Mouse (Mus musculus): ENCODE measurements around the gene Lrat. TPM values are rescaled to one million over a fixed set of nuclear protein-coding genes. Genes with fewer than 3 reads are reported as not detected.

Lrat gene
- 0.05 TPM in 1 of 2 replicates, not detected in the other for polyA plus RNA-seq (2016; fragmentation: Nextera tagmentation; extraction: Ambion mirVana)

DNA sequence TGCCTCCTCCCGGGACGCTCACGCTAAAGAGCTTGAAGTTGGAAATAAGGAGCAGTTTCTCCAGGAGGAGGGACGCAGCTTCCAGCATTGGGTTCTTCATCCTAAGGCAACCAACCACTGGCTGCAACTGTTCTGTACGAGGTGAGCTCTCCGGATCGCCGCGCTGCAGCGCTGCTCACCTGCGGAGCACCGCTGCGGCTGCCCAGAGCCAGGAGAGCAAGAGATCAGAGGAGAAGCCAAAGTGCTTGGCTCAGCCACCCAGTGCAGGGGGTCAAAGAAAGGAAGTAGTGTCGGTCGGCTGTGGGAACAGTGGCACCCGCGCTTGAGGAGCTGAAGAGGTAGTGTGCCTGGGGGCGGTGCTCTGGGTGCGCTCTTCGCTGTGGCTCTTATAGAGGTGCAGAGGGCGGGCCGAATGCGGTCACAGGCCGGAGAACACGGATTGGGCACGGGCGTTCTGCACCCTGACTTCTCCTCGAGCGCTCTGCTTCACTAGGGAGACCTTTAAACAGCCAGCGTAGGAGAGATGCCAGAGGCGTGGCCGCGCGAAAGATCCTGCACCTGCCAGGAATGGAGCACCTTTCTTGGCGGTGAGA, at the start of gene Lrat:
TSS of gene Lrat (minus strand) at position 361 of the 593 bp plus-strand sequence.
- H3K4me1 ChIP-seq: peaks cover 12% of the 10 kb centered on the region
- peaks cover 31% of the 10 kb centered on the region for H3K27me3 ChIP-seq (replicated peaks)
- H3K4me3 ChIP-seq: peak within 1 kb of the TSS; percentile 41
- no peaks in the 10 kb centered on the region for H3K36me3 ChIP-seq
- peak; percentile 73 for ATAC-seq (ENCODE audit: low FRiP score, low read depth)
- H3K9me3 ChIP-seq: no peaks in the 10 kb centered on the region
- H3K4me2 ChIP-seq (replicated peaks): peak within 1 kb of the TSS; percentile 95
- peak within 1 kb of the TSS; percentile 30; the same call in 1 of the 2 replicates for H3K9ac ChIP-seq
- WGBS: 2% methylated on average over 35 of the region's 35 CpGs
- H3K27ac ChIP-seq: no peak within 1 kb of the TSS

DNA sequence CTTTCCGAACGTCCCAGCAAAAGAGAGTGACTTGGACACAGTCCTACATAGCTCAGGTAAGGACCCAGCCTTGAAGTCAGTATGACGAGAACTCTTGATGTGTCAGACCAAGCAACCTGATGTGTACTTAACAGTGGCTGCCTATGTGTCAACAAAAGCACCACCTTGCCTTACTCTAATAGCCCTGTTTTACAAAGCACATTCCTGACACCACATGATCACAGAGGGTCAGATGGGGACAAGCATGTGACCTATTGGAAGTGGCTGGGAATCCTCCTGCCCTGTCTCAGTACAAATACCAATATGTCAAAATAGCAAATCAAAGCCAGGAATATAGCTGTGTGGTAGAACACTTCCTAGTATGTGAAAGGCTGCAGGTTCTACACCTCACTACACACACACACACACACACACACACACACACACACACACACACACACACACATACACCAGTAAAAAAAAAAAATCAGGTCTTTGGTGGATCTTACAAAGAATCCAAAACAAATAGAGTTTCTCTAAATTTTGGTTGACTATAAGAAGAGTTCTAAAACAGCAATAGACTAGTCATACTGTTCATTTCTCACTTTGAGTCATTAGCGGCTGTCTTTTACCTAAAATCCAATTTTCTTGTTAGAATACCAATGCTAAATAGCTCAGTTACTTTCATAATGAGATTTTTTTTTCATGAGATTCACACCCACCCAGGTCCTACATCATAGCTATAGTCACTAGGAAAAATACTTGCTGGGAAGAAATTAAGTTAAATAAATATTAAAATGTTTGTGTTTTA, 48.6 kb upstream of the Lrat start:
- no peak for ATAC-seq (ENCODE audit: low FRiP score, low read depth)
- Histone ChIP-seq H3K4me3 (no peak overlapping the region), H3K4me2 (replicated peaks) (no peak overlapping the region), H3K27ac (no peak overlapping the region), H3K36me3 (no peaks in the 10 kb centered on the region), H3K9ac (no peak overlapping the region), H3K27me3 (replicated peaks) (no peaks in the 10 kb centered on the region), H3K4me1 (no peaks in the 10 kb centered on the region), H3K9me3 (no peaks in the 10 kb centered on the region)
- 89% methylated on average over 4 of the region's 4 CpGs for WGBS

DNA sequence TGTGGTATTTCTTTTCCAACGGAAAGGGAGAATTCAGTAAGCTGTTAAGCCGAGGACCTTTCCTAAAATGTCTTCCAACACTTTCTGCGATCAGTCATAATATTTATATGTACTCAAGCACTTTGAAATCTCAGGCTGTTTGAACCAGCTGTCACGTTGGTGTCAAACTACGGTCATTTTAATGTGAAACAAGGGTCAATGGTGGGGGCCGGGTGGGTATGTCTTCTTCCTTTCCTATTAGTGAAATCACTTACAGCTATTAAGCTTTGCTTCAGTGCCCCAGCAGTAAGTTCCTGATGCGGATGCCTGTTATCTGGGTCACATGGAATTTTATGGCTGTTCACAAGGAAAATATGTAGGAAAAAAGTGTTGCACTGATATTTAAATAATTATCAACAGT, 46.9 kb upstream of the Lrat start:
- Histone ChIP-seq H3K4me3 (no peak overlapping the region), H3K27ac (no peak overlapping the region), H3K4me2 (replicated peaks) (no peak overlapping the region), H3K4me1 (no peaks in the 10 kb centered on the region), H3K9me3 (no peaks in the 10 kb centered on the region), H3K27me3 (replicated peaks) (no peaks in the 10 kb centered on the region), H3K9ac (no peak overlapping the region), H3K36me3 (no peaks in the 10 kb centered on the region)
- 78% methylated on average over 7 of the region's 7 CpGs for WGBS
- ATAC-seq (ENCODE audit: low FRiP score, low read depth): no peak

DNA sequence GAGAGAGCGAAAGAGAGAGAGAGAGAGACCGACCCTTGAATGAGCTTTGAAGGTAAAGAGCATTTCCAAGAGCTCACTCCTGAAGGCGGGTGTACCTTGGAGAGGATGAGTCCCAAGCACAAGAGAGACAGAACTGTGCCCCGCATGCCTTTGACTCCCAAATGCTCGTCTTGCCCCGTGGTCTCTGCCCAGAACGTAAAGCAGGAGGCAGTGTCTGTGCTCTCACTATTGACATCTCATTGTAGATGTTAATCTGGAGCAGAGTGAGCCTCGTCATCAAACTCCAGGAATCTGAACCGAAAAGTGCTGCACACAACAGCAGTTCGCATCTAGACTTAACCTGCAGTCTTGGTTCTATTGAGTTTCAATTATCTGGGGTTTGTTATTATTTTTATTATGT, 46.4 kb upstream of the Lrat start:
- Histone ChIP-seq H3K4me1 (no peaks in the 10 kb centered on the region), H3K27ac (no peak overlapping the region), H3K36me3 (no peaks in the 10 kb centered on the region), H3K4me2 (replicated peaks) (no peak overlapping the region), H3K9ac (no peak overlapping the region), H3K9me3 (no peaks in the 10 kb centered on the region), H3K27me3 (replicated peaks) (no peaks in the 10 kb centered on the region), H3K4me3 (no peak overlapping the region)
- no peak for ATAC-seq (ENCODE audit: low FRiP score, low read depth)
- WGBS: 84% methylated on average over 10 of the region's 10 CpGs

DNA sequence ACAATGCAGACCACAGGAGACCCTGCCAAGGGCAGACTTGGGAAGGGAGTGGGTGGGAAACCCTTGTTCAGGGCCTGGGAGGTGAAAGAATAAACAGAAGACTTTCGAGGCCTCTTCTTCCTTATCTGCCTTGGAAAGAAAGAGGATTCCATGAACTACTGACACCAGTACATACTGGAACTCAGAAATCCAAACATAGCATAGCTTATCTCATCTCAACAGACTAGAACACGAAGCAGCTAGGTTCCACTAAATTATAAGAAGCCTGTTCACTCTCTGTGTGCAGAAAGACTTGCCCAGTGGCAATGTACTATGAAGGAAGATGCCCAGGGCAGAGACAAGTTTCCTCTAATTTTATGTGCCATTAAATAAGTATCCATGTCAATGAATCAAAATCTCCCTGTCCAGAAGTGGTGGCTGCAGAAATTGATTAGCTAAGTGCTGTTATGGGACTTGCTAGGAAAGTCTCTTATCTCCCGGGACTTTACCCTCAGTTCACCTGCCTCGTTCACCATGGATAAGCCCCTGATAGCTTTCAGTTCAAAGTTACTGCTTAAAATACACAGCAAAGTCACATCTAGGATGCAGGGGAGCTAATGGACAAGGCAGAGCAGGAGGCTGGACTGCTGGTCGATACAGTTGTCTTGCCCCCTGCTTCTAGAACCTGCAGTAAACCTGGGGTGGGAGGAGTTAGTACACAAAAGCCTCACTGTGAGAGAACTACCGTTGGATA, 42.8 kb upstream of the Lrat start:
- Histone ChIP-seq H3K4me1 (no peaks in the 10 kb centered on the region), H3K4me2 (replicated peaks) (no peak overlapping the region), H3K9ac (no peak overlapping the region), H3K4me3 (no peak overlapping the region), H3K27ac (no peak overlapping the region), H3K27me3 (replicated peaks) (no peaks in the 10 kb centered on the region), H3K36me3 (no peaks in the 10 kb centered on the region), H3K9me3 (no peaks in the 10 kb centered on the region)
- no peak for ATAC-seq (ENCODE audit: low FRiP score, low read depth)
- WGBS: 53% methylated on average over 6 of the region's 6 CpGs

DNA sequence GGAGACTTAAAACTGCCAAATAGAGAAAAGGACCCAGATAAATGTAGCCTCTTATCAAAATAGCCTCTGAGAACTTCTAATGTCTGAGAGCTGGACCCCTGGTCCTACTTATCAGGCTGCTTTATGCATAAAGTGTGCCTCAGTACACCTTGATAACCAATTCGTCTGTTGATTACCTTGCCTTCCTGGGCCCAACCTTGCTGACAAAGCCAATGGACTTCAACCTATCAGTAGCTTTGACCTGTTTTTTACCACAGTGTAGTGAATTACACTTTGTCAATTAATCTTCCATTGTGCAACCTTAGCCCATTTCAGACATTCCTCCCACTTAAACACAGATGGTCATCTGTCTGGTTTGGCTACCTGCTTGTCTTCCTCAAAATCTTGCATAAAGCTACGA, 24.1 kb upstream of the Lrat start:
- Histone ChIP-seq H3K36me3 (no peaks in the 10 kb centered on the region), H3K9ac (no peak overlapping the region), H3K27me3 (replicated peaks) (no peaks in the 10 kb centered on the region), H3K4me2 (replicated peaks) (no peak overlapping the region), H3K4me1 (no peaks in the 10 kb centered on the region), H3K4me3 (no peak overlapping the region), H3K27ac (no peak overlapping the region), H3K9me3 (no peaks in the 10 kb centered on the region)
- no peak for ATAC-seq (ENCODE audit: low FRiP score, low read depth)
- 85% methylated on average over 2 of the region's 2 CpGs for WGBS

DNA sequence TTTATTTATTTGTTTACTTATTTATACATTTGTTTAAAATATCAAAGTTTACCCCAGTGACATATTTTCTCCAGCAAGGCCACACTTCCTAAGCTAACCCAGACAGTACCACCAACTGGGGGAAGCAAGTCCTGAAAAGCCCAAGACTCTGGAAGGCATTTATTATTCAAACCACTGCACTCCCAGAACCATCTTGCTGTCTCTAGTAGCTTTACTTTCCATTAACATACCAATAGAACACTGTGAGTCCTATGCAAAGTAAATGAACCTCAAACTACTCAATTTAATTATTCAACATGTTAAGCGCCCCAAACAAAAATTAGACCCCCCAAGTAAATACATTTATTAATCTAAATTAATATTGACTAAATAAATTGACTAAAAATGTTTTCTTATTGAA, 11.9 kb upstream of the Lrat start:
- Histone ChIP-seq H3K27me3 (replicated peaks) (no peaks in the 10 kb centered on the region), H3K4me1 (no peaks in the 10 kb centered on the region), H3K9ac (no peak overlapping the region), H3K36me3 (no peaks in the 10 kb centered on the region), H3K4me2 (replicated peaks) (no peak overlapping the region), H3K9me3 (no peaks in the 10 kb centered on the region), H3K27ac (no peak overlapping the region), H3K4me3 (no peak overlapping the region)
- ATAC-seq (ENCODE audit: low FRiP score, low read depth): no peak
- WGBS: 34% methylated on average over 1 of the region's 1 CpGs

DNA sequence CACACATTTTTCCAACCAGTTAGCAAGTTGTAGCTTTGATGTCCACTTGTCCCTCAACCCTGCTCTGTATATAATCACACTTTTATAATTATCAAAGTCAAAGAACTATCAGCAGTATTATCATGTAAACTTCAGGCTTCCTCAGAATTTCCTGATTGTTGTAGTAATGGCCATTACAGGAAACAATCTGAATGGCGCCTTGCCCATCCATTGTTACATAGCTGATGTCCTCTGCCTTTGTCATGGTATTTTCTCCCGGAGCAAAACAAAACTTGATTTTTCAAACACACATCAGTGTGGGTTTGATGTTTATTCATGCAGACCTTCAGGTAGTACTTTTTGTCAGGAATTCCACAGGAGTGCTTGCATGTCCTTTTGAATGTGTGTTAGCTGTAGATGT, 4.9 kb upstream of the Lrat start:
- Histone ChIP-seq H3K27me3 (replicated peaks) (peaks cover 17% of the 10 kb centered on the region), H3K4me1 (peaks cover 8% of the 10 kb centered on the region), H3K4me2 (replicated peaks) (no peak overlapping the region), H3K27ac (no peak overlapping the region), H3K9me3 (no peaks in the 10 kb centered on the region), H3K36me3 (no peaks in the 10 kb centered on the region), H3K4me3 (no peak overlapping the region), H3K9ac (no peak overlapping the region)
- no peak for ATAC-seq (ENCODE audit: low FRiP score, low read depth)
- 81% methylated on average over 2 of the region's 2 CpGs for WGBS

DNA sequence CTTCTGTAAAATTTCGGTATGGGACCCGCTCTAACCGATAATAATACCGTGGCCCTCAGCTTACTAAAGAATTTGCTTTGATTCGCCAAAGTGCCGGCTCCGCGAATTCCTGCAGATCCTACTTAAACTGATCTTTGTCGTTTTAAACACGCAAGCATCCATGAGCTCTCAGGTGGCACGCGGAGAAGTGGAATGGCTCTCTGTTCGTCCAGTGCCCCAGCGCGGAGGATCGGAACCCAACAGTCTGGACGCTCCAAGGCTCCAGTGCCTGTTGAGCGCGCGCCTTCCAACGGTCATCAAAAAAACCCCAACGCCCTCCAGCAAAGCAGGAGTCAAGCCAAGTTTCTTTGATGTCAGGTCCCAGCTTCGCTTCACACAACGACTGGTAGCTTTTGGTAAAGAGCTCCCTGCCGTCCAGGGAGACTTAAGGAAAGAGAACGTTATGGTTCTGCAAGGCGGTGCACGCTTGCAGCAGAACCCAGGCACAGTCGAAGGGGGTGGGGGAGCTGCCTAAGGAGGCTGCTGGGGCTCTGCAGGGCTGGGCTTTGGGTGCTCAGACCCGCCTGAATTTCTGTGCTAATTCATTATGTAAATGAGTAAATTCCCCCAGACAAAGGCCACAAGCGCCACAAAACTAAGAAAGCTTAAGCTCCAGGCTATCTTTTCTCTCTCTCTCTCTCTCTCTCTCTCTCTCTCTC, 587 bp upstream of the Lrat start:
- Histone ChIP-seq H3K27ac (no peak overlapping the region), H3K27me3 (replicated peaks) (peaks cover 31% of the 10 kb centered on the region), H3K36me3 (no peaks in the 10 kb centered on the region), H3K9ac (no peak overlapping the region), H3K9me3 (no peaks in the 10 kb centered on the region), H3K4me2 (replicated peaks) (peak overlapping the region; percentile 95), H3K4me3 (peak overlapping the region; percentile 41), H3K4me1 (peaks cover 12% of the 10 kb centered on the region)
- WGBS: under 1% methylated on average over 31 of the region's 31 CpGs
- ATAC-seq (ENCODE audit: low FRiP score, low read depth): peak; percentile 49; the same call in 1 of the 2 replicates

DNA sequence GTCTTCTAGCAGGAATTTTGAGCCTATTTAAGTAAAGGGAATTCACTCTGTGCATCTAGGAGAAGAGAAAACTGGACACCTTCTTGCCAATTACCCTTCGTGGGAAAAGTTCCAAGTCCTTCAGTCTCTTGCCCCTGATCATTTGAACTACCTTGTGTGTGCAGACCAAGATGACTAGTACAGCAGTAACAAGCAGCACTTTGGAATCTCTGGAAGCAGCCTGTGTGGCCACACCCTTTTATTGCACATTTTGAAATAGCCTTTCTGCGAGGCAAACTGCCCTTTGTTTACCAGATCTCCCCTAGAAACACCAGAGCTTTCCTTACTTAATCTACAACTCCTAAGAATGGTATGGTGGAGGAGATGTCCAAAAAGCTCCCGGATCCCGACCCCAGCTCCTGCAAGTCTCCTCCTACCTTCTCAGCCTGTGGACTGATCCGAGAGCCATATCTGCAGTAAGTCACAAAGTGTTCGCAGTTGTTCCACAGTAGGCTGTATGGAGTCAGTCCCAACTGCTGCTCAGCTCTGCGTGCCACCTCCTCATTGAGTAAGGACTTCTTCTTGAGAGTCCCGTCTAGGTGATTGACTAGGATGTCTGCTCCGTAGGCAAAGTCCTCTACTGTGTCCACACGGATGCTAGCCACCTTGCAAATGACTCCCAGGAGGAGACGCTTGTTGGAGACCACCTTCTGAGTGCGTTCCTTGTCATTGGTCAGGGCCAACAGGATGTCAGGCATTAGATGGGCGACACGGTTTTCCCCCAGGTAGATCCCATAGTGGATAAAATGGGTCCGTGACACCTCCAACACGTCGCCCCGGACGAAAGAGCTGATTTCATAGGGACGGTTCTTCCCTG, 788 bp downstream of the Lrat start:
- Histone ChIP-seq H3K27ac (no peak overlapping the region), H3K9ac (no peak overlapping the region), H3K4me2 (replicated peaks) (peak overlapping the region; percentile 95), H3K27me3 (replicated peaks) (peaks cover 31% of the 10 kb centered on the region), H3K36me3 (no peaks in the 10 kb centered on the region), H3K4me3 (peak overlapping the region; percentile 41), H3K9me3 (no peaks in the 10 kb centered on the region), H3K4me1 (peaks cover 12% of the 10 kb centered on the region)
- no peak; the same call in 1 of the 2 replicates for ATAC-seq (ENCODE audit: low FRiP score, low read depth)
- WGBS: 21% methylated on average over 20 of the region's 20 CpGs

DNA sequence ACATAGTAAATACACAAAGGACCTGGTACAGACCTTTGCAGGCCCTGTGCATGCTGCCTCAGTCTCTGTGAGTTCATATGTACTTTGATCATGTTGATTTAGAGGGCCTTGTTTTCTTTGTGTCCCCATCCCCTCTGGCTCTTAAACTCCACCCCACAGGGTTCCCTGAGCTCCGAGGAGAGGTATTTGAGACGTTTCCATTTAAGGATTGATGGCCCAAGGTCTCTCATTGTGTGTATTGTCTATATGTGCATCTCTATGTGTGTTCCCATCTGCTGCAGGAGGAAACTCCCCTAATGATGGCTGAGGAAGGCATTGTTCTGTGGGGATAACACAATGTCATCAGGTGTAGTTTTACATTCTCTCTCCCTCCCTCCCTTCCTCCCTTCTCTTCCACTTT, 14.9 kb downstream of the Lrat start:
- Histone ChIP-seq H3K4me2 (replicated peaks) (no peak overlapping the region), H3K36me3 (no peaks in the 10 kb centered on the region), H3K9me3 (no peaks in the 10 kb centered on the region), H3K27ac (no peak overlapping the region), H3K27me3 (replicated peaks) (no peaks in the 10 kb centered on the region), H3K9ac (no peak overlapping the region), H3K4me3 (no peak overlapping the region), H3K4me1 (no peaks in the 10 kb centered on the region)
- ATAC-seq (ENCODE audit: low FRiP score, low read depth): no peak
- WGBS: 6% methylated on average over 2 of the region's 2 CpGs

All from neural tube, embryonic 12.5 days (tissue).